Mouse (Mus musculus) small intestine, adult 2 months (tissue): ENCODE measurements around the gene Thap4.

ENCODE experiments used
- CTCF ChIP-seq: fragments of 200-500 bp; IDR thresholded peaks from 2 replicates; pipeline ENCODE4 v1.5.1; 2012; ENCODE audit warnings: low read depth, mild to moderate bottlenecking, control low read depth, inconsistent platforms, low read length, moderate library complexity, mixed read lengths; ENCODE audit not compliant: insufficient replicate concordance, insufficient read length; ENCODE audit errors: extremely low read depth
- POLR2A ChIP-seq: fragments of 200-500 bp; IDR thresholded peaks from 2 replicates; pipeline ENCODE4 v1.6.1; 2012; ENCODE audit warnings: low read depth, mild to moderate bottlenecking, control low read depth, inconsistent platforms, low read length, moderate library complexity

- TF ChIP-seq POLR2A: no peak
- peak; percentile 78; the same call in 1 of the 2 replicates for TF ChIP-seq CTCF
Observed at GRCm38 (mm10) chr1:93726974-93727373, 27.7 kb downstream of the Thap4 start.
